Mouse (Mus musculus) heart, embryonic 10.5 days (tissue): ENCODE data around the gene Gm21708. TPM values are rescaled to one million over a fixed set of nuclear protein-coding genes. Genes with fewer than 3 reads are reported as not detected.
"Not testable (repeated sequence)": the region's sequence is repeated elsewhere in the genome, so short reads cannot be mapped to it uniquely, and the experiment has no call there.

Experiments
- DNase-seq: peaks from one replicate; pipeline ENCODE4 v3.0.0-alpha.2; 2017; ENCODE audit warnings: low spot score
- H3K27ac ChIP-seq: fragments of 300-500 bp; sonication (generic); 2 replicates; pipeline ENCODE4 v1.5.1; 2016; ENCODE audit warnings: mild to moderate bottlenecking
- H3K27me3 ChIP-seq: fragments of 300-500 bp; sonication (generic); 2 replicates; pipeline ENCODE4 v1.6.1; 2016; ENCODE audit warnings: mild to moderate bottlenecking; ENCODE audit not compliant: poor library complexity, insufficient read depth, severe bottlenecking
- H3K36me3 ChIP-seq: fragments of 300-500 bp; sonication (generic); 2 replicates; pipeline ENCODE4 v1.6.1; 2016; ENCODE audit warnings: mild to moderate bottlenecking, moderate library complexity
- H3K4me1 ChIP-seq: fragments of 300-500 bp; sonication (generic); 2 replicates; pipeline ENCODE4 v1.6.1; 2016; ENCODE audit warnings: mild to moderate bottlenecking
- H3K4me3 ChIP-seq: fragments of 300-500 bp; sonication (generic); 2 replicates; pipeline ENCODE4 v1.5.1; 2016; ENCODE audit warnings: mild to moderate bottlenecking, moderate library complexity
- H3K9me3 ChIP-seq: fragments of 300-500 bp; sonication (generic); 2 replicates; pipeline ENCODE4 v1.6.1; 2016; ENCODE audit warnings: mild to moderate bottlenecking, moderate library complexity
- WGBS: fragments of 180-500 bp; shearing (Covaris S2); methylation state at CpG from one replicate; pipeline ENCODE4 v1.1.7; 2016; 5-methylcytosine and 5-hydroxymethylcytosine counted together
- polyA plus RNA-seq: library from polyadenylated mRNA; unstranded; fragments of >200 nt; fragmentation: Nextera tagmentation; extraction: Ambion mirVana; gene quantifications from 2 replicates; pipeline ENCODE4 v1.2.1, GENCODE M21; 2016

Gene Gm21708
- not detected in 2 replicates for polyA plus RNA-seq

DNA sequence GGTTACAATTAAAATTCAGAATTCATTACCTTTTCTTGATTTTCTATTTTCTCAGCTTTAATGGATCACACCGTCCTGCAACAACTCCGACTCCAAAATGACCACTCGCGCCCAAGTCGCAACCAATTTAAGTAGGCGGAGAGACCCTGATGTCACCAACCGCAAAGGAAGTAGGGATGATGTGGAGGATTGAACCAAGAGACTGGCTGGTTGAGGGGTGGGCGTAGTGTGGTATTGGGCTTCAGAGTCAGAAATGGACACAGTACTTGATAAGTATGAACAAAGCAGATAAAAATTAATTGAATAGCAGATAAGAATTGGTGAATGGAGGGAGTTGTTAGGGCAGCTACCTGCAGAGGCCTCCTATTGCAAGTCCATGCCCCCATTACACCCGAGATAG, at the start of gene Gm21708, which contains the start of gene Gm21704:
TSS of gene Gm21708 (minus strand) at position 101 of the 400 bp plus-strand sequence.
TSS of gene Gm21704 (minus strand) at position 101 of the 400 bp plus-strand sequence.
- H3K9me3 ChIP-seq, H3K27me3 ChIP-seq, H3K4me1 ChIP-seq, DNase-seq, H3K36me3 ChIP-seq, H3K27ac ChIP-seq, H3K4me3 ChIP-seq: not testable (repeated sequence)
- WGBS, result no CpG with 5 or more reads among the region's 9 CpGs

Other genes with a start within 250 kb of the Gm21708 start
- gene Gm21677, start 103.7 kb downstream of the Gm21708 start, polyA plus RNA-seq, result not detected in 2 replicates
- gene Gm21693, start 64.8 kb downstream of the Gm21708 start, polyA plus RNA-seq, result not detected in 2 replicates
- gene Gm21704, start within 50 bp of the Gm21708 start, polyA plus RNA-seq, result 0.15 TPM in 1 of 2 replicates, not detected in the other